Mouse (Mus musculus) forebrain, embryonic 15.5 days (tissue): Measurements from ENCODE around the gene Ppm1g. TPM values are rescaled to one million over a fixed set of nuclear protein-coding genes. Genes with fewer than 3 reads are reported as not detected.

ENCODE experiments used
- ATAC-seq: fragments of 200-750 bp; cut with Nextera tagmentation; replicated peaks from 2 replicates; pipeline ENCODE4 v1.8.0; 2017; ENCODE audit warnings: mild to moderate bottlenecking, moderate TSS enrichment, moderate library complexity
- H3K27ac ChIP-seq: fragments of 300-500 bp; sonication (generic); replicated peaks from 2 replicates; pipeline ENCODE4 v1.5.1; 2015; ENCODE audit warnings: mild to moderate bottlenecking, inconsistent platforms
- H3K27me3 ChIP-seq: fragments of 300-500 bp; sonication (generic); 2 replicates; pipeline ENCODE4 v1.6.1; 2015; ENCODE audit warnings: inconsistent platforms
- H3K36me3 ChIP-seq: fragments of 300-500 bp; sonication (generic); 2 replicates; pipeline ENCODE4 v1.6.1; 2015; ENCODE audit warnings: mild to moderate bottlenecking, inconsistent platforms
- H3K4me1 ChIP-seq: fragments of 300-500 bp; sonication (generic); 2 replicates; pipeline ENCODE4 v1.6.1; 2015; ENCODE audit warnings: inconsistent platforms
- H3K4me2 ChIP-seq: fragments of 300-500 bp; sonication (generic); replicated peaks from 2 replicates; pipeline ENCODE4 v1.6.1; 2015; ENCODE audit warnings: mild to moderate bottlenecking, inconsistent platforms
- H3K4me3 ChIP-seq: fragments of 300-500 bp; sonication (generic); 2 replicates; pipeline ENCODE4 v1.5.1; 2015; ENCODE audit warnings: mild to moderate bottlenecking, inconsistent platforms
- H3K9ac ChIP-seq: fragments of 300-500 bp; sonication (generic); replicated peaks from 2 replicates; pipeline ENCODE4 v1.6.1; 2015; ENCODE audit warnings: mild to moderate bottlenecking, inconsistent platforms
- H3K9me3 ChIP-seq: fragments of 300-500 bp; sonication (generic); 2 replicates; pipeline ENCODE4 v1.6.1; 2016; ENCODE audit warnings: inconsistent platforms
- WGBS: fragments of 180-500 bp; shearing (Covaris S2); methylation state at CpG from one replicate; pipeline ENCODE4 v1.1.7; 2015; ENCODE audit warnings: mixed read lengths; 5-methylcytosine and 5-hydroxymethylcytosine counted together
- polyA plus RNA-seq: library from polyadenylated mRNA; unstranded; fragments of >200 nt; fragmentation: Nextera tagmentation; extraction: Ambion mirVana; gene quantifications from 2 replicates; pipeline ENCODE4 v1.2.1, GENCODE M21; 2015

The Ppm1g gene
- polyA plus RNA-seq, 1 experiment from 2014 or later, result 170 TPM

DNA sequence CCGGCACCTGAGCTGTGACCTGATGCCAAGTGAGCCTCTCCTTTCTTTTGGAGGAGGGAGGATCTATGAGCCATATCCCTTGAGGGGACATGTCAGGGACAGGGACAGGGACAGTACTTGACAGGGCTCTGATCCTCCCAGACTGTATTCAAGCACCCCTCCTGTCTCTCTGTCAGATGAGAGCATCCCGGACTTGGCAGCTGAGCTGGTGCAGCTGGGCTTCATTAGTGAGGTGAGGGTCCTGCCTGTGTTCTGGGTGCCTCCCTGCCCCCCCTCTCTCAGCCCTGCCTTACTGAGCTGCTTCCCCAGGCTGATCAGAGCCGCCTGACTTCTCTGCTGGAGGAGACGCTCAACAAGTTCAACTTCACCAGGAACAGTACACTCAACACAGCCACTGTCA lies 30.2 kb upstream of the Ppm1g start:
- 0 out of 2 replicates have a peak, but pooled peaks have one; percentile 51 for ATAC-seq
- no peaks in the 10 kb centered on the region for H3K27me3 ChIP-seq
- H3K4me3 ChIP-seq, result no peak overlapping the region
- H3K9ac ChIP-seq, result no peak overlapping the region
- H3K4me2 ChIP-seq, result no peak overlapping the region
- H3K4me1 ChIP-seq, result peaks cover 4% of the 10 kb centered on the region; the same call in 1 of the 2 replicates
- H3K9me3 ChIP-seq, result no peaks in the 10 kb centered on the region
- H3K36me3 ChIP-seq, result peaks cover 76% of the 10 kb centered on the region
- H3K27ac ChIP-seq, result no peak overlapping the region
- 67% methylated on average over 4 of the region's 4 CpGs for WGBS

DNA sequence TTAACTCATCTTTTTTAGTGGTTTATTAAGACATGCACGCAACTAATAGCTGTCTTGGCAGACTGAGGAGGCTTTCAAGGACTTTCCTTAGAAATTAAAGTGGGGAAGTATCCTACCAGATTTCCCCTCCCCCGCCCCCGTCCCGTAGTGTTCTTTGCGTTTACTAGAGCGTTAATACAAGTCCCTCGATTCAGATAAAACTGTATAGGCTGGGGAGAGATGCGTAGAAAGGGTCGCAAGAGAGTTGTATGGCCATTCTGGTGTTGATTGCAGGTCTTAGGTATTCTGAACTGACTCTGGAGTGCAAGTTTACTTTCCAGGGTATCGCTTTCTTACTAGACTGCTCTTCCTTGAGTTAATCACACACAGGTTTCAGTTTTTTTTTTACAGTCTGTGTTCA lies 21.7 kb upstream of the Ppm1g start:
- WGBS, result 19% methylated on average over 10 of the region's 10 CpGs
- H3K27ac ChIP-seq, result no peak overlapping the region
- H3K9ac ChIP-seq, result peak overlapping the region; percentile 87
- H3K9me3 ChIP-seq, result no peaks in the 10 kb centered on the region
- peaks cover 35% of the 10 kb centered on the region for H3K36me3 ChIP-seq
- H3K4me3 ChIP-seq, result peak overlapping the region; percentile 91
- ATAC-seq, result no peak
- no peaks in the 10 kb centered on the region for H3K27me3 ChIP-seq
- peaks cover 15% of the 10 kb centered on the region for H3K4me1 ChIP-seq
- peak overlapping the region; percentile 62 for H3K4me2 ChIP-seq

DNA sequence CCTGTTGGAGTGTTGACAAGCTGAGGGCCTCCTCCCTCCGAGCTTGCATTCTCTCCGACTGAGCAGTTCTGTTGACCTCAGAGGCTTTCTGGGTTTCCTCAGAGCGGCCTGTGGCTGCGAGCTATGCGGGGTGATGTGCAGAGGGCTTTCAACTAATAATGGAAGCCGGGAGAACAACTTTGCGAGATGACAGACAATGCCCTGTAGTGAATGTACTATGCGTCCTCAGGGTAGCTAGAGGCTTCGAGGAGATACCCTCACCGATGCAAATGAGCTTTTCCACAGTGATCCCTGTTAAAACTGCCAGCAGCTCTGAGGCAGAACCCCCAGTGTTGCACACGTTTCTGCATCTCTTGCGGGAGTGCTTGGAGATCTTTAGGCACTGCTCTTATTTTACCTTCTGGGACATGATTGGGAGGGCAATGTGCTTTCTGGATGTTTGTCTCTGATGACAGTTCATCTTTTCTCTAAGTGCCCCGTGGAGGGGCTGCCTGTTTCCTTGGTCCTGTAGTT lies 21.1 kb upstream of the Ppm1g start:
- Histone ChIP-seq H3K36me3 (peaks cover 29% of the 10 kb centered on the region), H3K27me3 (no peaks in the 10 kb centered on the region), H3K4me1 (peaks cover 15% of the 10 kb centered on the region), H3K9me3 (no peaks in the 10 kb centered on the region; the same call in 1 of the 2 replicates), H3K4me3 (peak overlapping the region; percentile 91), H3K4me2 (peak overlapping the region; percentile 62), H3K9ac (peak overlapping the region; percentile 87), H3K27ac (peak overlapping the region; percentile 97)
- WGBS, result under 1% methylated on average over 13 of the region's 13 CpGs
- ATAC-seq, result no peak; the same call in 1 of the 2 replicates

DNA sequence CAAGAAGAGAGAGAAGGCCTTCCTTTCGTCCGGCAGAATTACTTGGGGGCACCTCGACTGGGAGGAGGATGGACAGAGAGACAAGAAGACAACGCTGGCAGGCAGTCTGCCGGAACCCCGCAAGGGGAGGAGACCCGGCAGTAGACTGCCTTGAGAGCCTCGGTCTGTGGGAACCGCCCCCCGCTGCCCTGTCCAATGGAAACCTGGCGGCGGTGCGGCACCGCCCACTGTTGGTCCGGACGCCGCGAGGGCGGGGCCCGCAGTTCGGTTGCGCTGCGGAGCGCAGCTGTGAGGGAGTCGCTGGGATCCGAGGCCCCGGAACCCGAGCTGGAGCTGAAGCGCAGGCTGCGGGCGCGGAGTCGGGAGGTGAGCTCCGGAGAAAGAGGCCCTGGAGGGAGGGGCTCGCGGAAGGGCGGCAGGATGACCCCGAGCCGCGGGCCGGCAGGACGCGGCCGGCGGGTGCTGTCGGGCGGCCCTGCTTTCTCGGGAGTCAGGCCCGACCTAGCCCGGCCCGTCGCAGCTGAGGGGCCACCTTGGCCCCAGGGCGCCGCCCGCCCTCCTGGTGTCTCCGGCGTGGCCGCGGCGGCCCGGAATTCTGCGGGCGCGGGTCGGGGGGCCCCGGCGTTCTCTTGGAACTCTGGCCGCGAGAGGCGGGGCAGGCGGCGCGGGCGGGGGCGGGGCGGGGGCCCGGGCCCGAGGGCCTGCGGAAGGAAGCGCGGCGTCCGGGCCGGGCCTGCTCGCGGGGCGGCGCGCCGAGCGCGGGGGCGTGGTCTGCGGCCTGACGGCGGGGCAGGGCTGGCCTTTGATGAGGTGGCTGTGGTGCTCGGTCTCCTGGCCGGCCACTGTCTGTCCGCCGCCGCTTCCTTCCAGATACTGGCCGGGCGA lies 20.4 kb upstream of the Ppm1g start, which contains the start of the genes Nrbp1 and Gm9970:
Gene Nrbp1 (plus strand): TSS at position 228 of the 885 bp plus-strand sequence.
Gene Gm9970 (minus strand): TSS at position 596 of the 885 bp plus-strand sequence.
- Histone ChIP-seq H3K4me1 (peaks cover 15% of the 10 kb centered on the region), H3K27me3 (no peaks in the 10 kb centered on the region), H3K27ac (peak within 1 kb of the TSS; percentile 97), H3K4me3 (peak within 1 kb of the TSS; percentile 91), H3K9me3 (no peaks in the 10 kb centered on the region; the same call in 1 of the 2 replicates), H3K36me3 (peaks cover 22% of the 10 kb centered on the region), H3K4me2 (peak within 1 kb of the TSS; percentile 62), H3K9ac (peak within 1 kb of the TSS; percentile 87)
- under 1% methylated on average over 98 of the region's 103 CpGs for WGBS
- peak; percentile 99 for ATAC-seq

DNA sequence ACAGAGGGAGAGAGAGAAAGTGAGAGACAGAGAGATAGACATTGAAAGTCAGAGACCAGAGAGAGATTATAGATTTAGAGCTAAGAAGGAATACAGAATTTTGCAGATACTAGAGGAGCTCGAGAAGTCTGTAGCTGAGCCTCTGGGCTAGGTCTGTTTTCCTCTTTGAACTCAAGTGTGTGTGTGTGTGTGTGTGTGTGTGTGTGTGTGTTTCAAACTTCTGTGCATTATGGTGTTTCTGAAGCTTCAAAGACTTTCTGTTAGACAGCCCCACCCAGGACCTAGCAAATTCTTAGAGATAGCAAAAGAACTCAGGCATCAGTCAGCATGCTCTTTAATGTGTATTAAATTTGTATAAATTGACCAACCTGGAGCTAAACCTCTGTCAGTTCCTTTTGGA lies 6.2 kb upstream of the Ppm1g start:
- Histone ChIP-seq H3K4me2 (no peak overlapping the region), H3K27ac (no peak overlapping the region), H3K36me3 (no peaks in the 10 kb centered on the region), H3K4me3 (no peak overlapping the region), H3K9ac (no peak overlapping the region), H3K9me3 (no peaks in the 10 kb centered on the region), H3K4me1 (peaks cover 2% of the 10 kb centered on the region; the same call in 1 of the 2 replicates), H3K27me3 (no peaks in the 10 kb centered on the region)
- WGBS, result 68% methylated on average over 1 of the region's 1 CpGs
- ATAC-seq, result no peak

DNA sequence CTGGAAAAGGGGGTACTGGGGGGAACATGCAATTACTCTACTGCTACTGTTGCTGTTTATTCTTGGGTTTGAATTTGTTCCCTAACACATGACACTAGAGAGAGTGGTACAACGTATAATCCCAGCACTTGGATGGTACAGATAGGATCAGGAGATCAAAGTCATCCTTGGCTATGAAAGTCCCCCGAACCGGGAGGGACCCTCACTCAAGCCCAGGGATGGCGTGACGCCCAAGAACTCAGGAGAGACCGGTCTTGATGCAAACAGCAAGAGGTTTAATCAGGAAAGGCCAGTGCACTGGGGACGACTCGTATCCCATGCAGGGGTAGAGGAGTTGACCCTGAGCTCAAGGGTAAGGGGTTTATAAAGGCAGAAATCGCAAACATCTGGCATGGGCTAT lies 2.2 kb upstream of the Ppm1g start:
- WGBS, result 94% methylated on average over 9 of the region's 9 CpGs
- no peak for ATAC-seq
- no peak overlapping the region for H3K4me2 ChIP-seq

DNA sequence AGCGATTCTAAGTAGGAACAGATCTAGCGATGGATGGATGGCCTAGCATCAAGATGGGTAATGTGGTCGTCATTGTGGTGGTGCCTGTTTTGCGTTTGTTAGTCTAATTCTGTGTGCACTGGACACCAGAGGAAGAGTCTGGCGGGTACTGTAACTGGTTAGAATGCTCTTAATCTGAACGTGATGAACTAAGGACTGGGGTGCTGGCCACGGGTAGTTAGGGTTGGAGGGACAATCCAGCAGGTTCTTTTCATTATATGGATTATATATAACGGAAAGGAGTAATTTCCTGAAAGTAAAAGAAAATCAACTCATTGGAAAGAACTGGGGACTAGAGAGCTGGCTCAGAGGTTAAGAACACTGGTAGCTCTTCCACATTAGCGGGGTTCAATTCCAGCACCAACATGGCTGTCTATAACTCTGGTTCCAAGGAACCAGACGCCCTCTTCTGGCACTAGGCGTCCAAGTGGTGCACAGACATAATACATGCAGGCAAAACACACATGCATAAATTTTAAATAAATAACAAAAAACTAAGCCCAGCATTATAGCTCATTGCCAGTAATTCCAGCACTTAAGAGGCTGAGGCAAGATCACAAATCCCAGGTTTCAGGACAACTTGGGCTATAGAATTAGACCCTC lies 938 bp upstream of the Ppm1g start:
- peak overlapping the region; percentile 84 for H3K4me2 ChIP-seq
- peak overlapping the region; percentile 84 for H3K9ac ChIP-seq
- H3K36me3 ChIP-seq, result no peaks in the 10 kb centered on the region
- H3K27me3 ChIP-seq, result no peaks in the 10 kb centered on the region
- 9% methylated on average over 11 of the region's 11 CpGs for WGBS
- peaks cover 21% of the 10 kb centered on the region for H3K4me1 ChIP-seq
- peak; percentile 4; the same call in 1 of the 2 replicates for ATAC-seq
- peak overlapping the region; percentile 93 for H3K27ac ChIP-seq
- no peaks in the 10 kb centered on the region for H3K9me3 ChIP-seq
- H3K4me3 ChIP-seq, result peak overlapping the region; percentile 89

More for the DNA sequence above, 2.2 kb upstream of the Ppm1g start:
- no peaks in the 10 kb centered on the region for H3K9me3 ChIP-seq
- no peaks in the 10 kb centered on the region for H3K27me3 ChIP-seq
- H3K36me3 ChIP-seq, result no peaks in the 10 kb centered on the region
- H3K4me3 ChIP-seq, result no peak overlapping the region
- no peak overlapping the region for H3K9ac ChIP-seq
- H3K4me1 ChIP-seq, result peaks cover 21% of the 10 kb centered on the region
- H3K27ac ChIP-seq, result no peak overlapping the region

DNA sequence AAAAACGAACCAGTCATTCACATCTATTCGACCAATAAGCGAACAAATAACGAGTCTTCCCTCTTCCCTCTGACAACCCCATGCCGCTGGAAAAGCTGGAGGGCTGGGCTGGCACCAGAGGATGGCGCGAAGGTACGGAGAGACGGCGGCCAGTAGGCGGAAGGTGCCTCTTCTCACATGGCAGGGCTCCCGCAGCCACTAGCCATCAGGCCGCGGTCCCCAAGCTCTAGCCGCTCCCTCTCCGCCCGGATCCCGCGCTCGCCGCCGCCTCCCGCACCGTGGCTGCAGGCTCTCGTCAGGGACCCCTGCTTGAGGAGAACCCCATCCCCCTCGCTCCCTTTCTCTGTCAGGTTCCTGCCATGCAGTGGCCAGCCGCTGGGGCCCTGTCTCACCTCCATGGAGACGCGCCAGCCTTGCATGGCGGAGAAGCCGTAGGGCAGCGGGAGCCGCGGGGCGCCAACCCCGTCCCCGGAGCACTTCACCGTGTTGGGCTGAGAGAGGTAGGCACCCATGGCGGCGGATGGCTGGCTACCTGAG lies 508 bp downstream of the Ppm1g start:
- H3K9ac ChIP-seq, result peak overlapping the region; percentile 84
- H3K27me3 ChIP-seq, result no peaks in the 10 kb centered on the region
- under 1% methylated on average over 40 of the region's 40 CpGs for WGBS
- peak overlapping the region; percentile 89 for H3K4me3 ChIP-seq
- H3K9me3 ChIP-seq, result no peaks in the 10 kb centered on the region
- peak overlapping the region; percentile 84 for H3K4me2 ChIP-seq
- no peaks in the 10 kb centered on the region for H3K36me3 ChIP-seq
- H3K27ac ChIP-seq, result peak overlapping the region; percentile 93
- H3K4me1 ChIP-seq, result peaks cover 21% of the 10 kb centered on the region
- ATAC-seq, result no peak; the same call in none of the 2 replicates

DNA sequence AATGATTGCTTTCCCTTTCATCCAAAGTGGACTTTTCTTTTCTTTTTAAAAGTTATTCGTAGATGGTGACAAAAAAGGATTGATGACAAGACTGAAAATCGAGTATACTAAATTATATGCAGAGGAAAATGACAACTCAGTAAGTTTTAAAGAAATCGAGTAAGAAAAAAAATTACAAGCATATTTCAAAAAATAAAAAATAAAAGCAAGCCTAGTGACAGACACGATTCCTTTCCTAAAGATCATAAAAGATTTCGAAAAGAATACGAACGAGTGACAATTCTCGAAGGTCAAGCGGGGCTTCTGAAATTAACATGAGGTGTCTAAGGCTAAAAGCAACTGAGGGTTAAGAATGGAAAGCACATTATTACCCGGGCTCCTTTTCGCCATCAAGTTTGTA lies 1.0 kb downstream of the Ppm1g start:
- peak overlapping the region; percentile 93 for H3K27ac ChIP-seq
- peak overlapping the region; percentile 89 for H3K4me3 ChIP-seq
- no peak for ATAC-seq

DNA sequence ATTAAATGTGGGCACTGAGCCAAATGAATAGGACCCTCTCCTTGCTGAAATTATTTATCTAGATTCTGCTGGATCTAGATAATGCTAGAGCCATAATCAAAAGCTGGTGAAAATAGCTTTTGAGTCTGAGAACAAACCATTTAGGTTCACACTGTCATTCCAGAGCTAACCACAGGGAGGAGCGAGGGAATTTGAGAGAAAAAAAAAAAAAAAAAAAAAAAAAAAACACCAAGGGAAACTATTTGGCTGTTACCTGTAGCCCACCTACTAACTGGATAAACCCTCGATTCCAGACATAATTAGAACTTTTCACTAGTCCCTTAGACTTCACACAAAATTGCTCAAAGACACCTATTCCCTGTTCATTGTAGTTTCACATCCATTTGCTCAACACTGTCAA lies 1.4 kb downstream of the Ppm1g start:
- 0 out of 2 replicates have a peak overlapping the region, but pooled peaks have one; percentile 24 for H3K9ac ChIP-seq

More for the DNA sequence above, 1.0 kb downstream of the Ppm1g start:
- no peaks in the 10 kb centered on the region for H3K36me3 ChIP-seq
- H3K9me3 ChIP-seq, result no peaks in the 10 kb centered on the region
- peaks cover 21% of the 10 kb centered on the region for H3K4me1 ChIP-seq
- H3K4me2 ChIP-seq, result peak overlapping the region; percentile 84
- H3K9ac ChIP-seq, result peak overlapping the region; percentile 84
- WGBS, result 3% methylated on average over 11 of the region's 11 CpGs
- no peaks in the 10 kb centered on the region for H3K27me3 ChIP-seq

DNA sequence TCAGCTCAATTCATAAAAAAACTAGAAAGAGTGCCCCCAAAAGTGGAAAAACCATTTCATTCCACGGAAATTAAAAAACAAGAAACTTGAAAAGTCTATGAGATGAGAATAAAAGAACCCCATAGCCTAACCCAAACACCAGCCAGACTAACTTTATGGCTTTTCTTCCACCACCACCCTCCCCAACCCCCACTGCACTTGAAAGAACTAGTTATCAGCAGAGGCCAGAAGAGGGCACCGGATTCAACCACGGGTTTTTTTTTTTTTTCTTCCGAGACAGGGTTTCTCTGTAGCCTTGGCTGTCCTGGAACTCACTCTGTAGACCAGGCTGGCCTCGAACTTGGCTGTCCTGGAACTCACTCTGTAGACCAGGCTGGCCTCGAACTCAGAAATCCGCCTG lies 2.2 kb downstream of the Ppm1g start:
- Histone ChIP-seq H3K27ac (no peak overlapping the region), H3K4me1 (peaks cover 21% of the 10 kb centered on the region), H3K27me3 (no peaks in the 10 kb centered on the region), H3K4me3 (no peak overlapping the region), H3K9me3 (no peaks in the 10 kb centered on the region), H3K36me3 (no peaks in the 10 kb centered on the region), H3K4me2 (no peak overlapping the region), H3K9ac (no peak overlapping the region)
- ATAC-seq, result no peak
- 73% methylated on average over 7 of the region's 7 CpGs for WGBS

More for the DNA sequence above, 1.4 kb downstream of the Ppm1g start:
- Histone ChIP-seq H3K4me2 (peak overlapping the region; percentile 84), H3K4me3 (peak overlapping the region; percentile 89), H3K36me3 (no peaks in the 10 kb centered on the region), H3K27ac (no peak overlapping the region), H3K27me3 (no peaks in the 10 kb centered on the region), H3K9me3 (no peaks in the 10 kb centered on the region), H3K4me1 (peaks cover 21% of the 10 kb centered on the region)
- WGBS, result 2% methylated on average over 2 of the region's 2 CpGs
- ATAC-seq, result no peak
